Mouse (Mus musculus) brain, embryonic 18.5 days (tissue): ENCODE measurements at regions not wholly inside any gene's neighbourhood (a gene's known extent, or its start where the extent isn't known, plus 50 kb on each side); places are given as distances from the start of the nearest gene placed in this dataset.

Experiments used
- DNase-seq: peaks from one replicate; pipeline ENCODE4 v3.0.0-alpha.2; 2012; ENCODE audit warnings: low read depth, low spot score

DNA sequence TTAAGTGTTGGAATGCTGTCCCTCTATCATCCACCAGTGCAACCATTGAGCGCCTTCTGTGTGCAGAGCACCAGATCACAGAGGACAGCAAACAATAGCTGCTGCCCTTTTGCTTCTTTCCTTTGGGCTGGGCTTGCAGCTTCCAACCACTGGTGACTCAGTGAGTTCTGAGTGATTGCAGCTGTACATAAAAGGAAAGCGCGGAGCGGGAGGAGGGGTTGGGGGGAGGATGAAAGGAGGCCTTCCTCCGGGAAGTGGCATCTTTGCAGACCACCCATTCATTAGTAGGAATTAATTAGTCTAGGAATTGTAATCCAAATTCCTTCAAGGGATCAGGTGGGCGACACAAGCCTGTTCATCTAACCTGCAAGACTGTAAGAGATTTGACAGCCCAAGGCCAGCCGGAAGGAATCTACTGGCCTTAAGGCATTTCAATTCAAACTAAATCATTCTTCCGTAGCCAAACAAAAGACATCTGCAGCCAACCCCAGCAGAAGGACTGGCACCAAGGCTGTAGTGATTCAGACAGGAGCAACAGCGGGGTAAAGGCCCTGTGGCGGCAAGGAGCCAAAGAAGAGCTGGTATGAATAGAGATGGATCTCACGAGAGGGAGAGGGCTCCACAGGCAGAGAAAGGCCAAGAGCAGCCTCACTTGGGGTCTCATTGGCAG lies 52.8 kb upstream of the Sgk1 start:
- no peak for DNase-seq

DNA sequence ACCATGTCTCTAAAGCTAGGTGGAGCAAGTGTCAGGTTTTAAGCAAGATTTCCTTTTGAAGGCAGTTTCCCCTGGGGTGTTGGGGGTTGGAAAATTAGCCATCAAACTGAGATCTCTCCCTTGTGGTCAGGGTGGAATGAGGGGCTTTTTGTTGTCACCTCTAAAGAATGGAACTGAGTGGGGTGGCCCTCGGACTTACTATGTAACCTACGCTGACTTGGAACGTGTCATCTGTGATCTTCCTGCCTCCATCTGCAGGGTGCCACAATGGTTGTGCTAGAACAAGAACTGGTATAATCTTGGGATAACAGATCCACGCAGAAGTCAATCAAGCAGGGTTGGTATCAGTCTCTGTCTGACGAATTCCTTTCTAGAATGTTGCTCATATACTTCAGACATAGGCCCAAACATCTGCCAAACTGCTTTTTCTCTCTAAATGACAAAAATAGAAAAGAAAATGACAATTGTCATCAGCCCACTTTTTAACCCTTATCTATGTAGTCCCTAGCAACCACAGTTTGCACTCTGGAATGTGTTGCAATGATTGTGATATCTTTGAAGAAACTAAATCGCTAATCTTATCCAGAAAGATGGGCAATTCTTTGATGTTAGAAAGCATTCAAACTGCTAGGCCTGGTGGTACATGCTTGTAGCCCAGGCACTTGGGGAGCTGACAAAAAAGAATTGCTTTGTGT lies 50.8 kb upstream of the Sgk1 start:
- no peak for DNase-seq
